Mouse (Mus musculus): Measurements from ENCODE around the gene Obp1b. TPM values are rescaled to one million over a fixed set of nuclear protein-coding genes. Genes with fewer than 3 reads are reported as not detected.
"Not testable (repeated sequence)": the region's sequence is repeated elsewhere in the genome, so short reads cannot be mapped to it uniquely, and the experiment has no call there.

Obp1b gene
- polyA plus RNA-seq (2014; fragmentation: Nextera tagmentation; extraction: Ambion mirVana) = not detected in 2 replicates

DNA sequence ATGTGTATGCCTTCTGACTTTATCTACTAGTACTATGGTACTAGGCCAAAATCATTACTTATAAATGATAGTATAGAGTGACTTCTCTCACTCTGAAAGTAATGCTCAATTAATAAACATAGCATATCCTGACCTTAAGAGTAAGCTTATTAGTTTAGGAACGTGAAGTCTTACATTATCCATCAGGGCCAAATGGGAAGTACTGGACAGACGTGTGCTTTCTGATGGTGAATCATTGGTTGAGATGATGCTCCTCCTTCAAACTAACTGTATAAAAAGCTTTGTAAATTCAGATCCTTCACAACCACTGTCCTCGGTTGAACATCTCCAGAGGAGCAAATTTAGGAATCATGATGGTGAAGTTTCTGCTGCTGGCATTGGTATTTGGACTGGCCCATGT, at the start of gene Obp1b:
Obp1b (plus strand) TSS at position 301 of the 400 bp plus-strand sequence.
- not testable (repeated sequence) for H3K36me3 ChIP-seq (replicated peaks; ENCODE audit: control insufficient read depth, insufficient read depth, low read depth, low read length); H3K4me1 ChIP-seq (ENCODE audit: control insufficient read depth, insufficient read depth, low read length); H3K9me3 ChIP-seq (replicated peaks; ENCODE audit: control insufficient read depth, low read length); ATAC-seq (replicated peaks; ENCODE audit: insufficient number of reproducible peaks, low FRiP score, low TSS enrichment, low read depth); H3K27me3 ChIP-seq (ENCODE audit: control insufficient read depth, insufficient read depth, low read length); H3K27ac ChIP-seq (replicated peaks; ENCODE audit: low read depth, low read length); DNase-seq (ENCODE audit: low spot score); H3K4me3 ChIP-seq (ENCODE audit: low read depth, low read length); H3K9ac ChIP-seq (replicated peaks; ENCODE audit: low read length); H3K4me2 ChIP-seq (ENCODE audit: low read depth, low read length)
- no CpG with 5 or more reads among the region's 3 CpGs for WGBS

DNA sequence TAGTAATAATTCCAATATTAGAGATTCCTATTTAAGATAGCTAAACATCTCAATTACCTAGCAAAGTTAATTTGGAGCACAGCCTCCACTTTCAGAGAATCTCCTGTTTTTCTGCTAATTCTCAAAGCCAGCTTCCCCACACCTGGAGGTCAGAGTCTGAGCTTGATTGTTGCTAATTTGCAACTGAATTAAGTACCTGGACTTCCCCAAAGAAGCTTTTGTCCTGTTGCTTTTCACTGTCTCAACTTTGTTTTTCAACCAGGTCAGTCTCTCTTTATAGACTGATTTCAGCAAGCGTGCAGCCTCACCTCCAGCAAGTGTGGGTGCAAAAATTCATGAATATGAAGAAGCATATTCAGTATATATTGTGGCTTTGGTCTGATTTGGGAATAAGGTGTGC, 15.6 kb downstream of the Obp1b start:
- not testable (repeated sequence) for H3K4me3 ChIP-seq (ENCODE audit: low read depth, low read length); H3K27me3 ChIP-seq (ENCODE audit: control insufficient read depth, insufficient read depth, low read length); ATAC-seq (replicated peaks; ENCODE audit: insufficient number of reproducible peaks, low FRiP score, low TSS enrichment, low read depth); H3K9me3 ChIP-seq (replicated peaks; ENCODE audit: control insufficient read depth, low read length); H3K36me3 ChIP-seq (replicated peaks; ENCODE audit: control insufficient read depth, insufficient read depth, low read depth, low read length); H3K4me2 ChIP-seq (ENCODE audit: low read depth, low read length); H3K9ac ChIP-seq (replicated peaks; ENCODE audit: low read length); DNase-seq (ENCODE audit: low spot score); H3K27ac ChIP-seq (replicated peaks; ENCODE audit: low read depth, low read length); H3K4me1 ChIP-seq (ENCODE audit: control insufficient read depth, insufficient read depth, low read length)
- WGBS = 64% methylated on average over 1 of the region's 1 CpGs

DNA sequence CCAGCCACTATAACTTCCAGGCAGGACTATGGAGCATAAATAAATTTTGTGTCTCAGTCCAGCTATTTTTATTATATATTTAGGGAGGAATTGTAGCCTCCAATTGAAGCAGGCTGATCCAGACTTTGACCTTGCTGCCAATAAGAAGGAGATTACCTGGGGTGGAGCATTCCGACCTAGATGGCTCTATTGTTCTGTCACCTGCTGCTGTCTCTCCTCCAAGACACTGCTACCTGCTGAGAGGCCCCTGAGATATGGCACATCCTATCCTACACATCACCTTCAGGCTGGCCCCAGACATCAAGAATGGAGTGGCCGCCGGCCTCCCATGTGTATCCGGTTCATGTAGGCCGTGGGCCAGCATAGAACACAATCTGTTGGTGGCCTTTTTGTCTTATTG, 16.3 kb downstream of the Obp1b start:
- DNase-seq (ENCODE audit: low spot score) = no peak
- Histone ChIP-seq H3K9me3 (replicated peaks; ENCODE audit: control insufficient read depth, low read length) (no peaks in the 10 kb centered on the region), H3K27me3 (ENCODE audit: control insufficient read depth, insufficient read depth, low read length) (no peaks in the 10 kb centered on the region), H3K27ac (replicated peaks; ENCODE audit: low read depth, low read length) (no peak overlapping the region), H3K4me3 (ENCODE audit: low read depth, low read length) (no peak overlapping the region), H3K4me1 (ENCODE audit: control insufficient read depth, insufficient read depth, low read length) (no peaks in the 10 kb centered on the region), H3K4me2 (ENCODE audit: low read depth, low read length) (no peak overlapping the region), H3K36me3 (replicated peaks; ENCODE audit: control insufficient read depth, insufficient read depth, low read depth, low read length) (no peaks in the 10 kb centered on the region), H3K9ac (replicated peaks; ENCODE audit: low read length) (no peak overlapping the region)
- WGBS = 96% methylated on average over 5 of the region's 5 CpGs
- ATAC-seq (replicated peaks; ENCODE audit: insufficient number of reproducible peaks, low FRiP score, low TSS enrichment, low read depth) = no peak

Other genes with a start within 250 kb of the Obp1b start
- not detected in 2 replicates for gene Obp1a, start 95.4 kb upstream of the Obp1b start, polyA plus RNA-seq (2014; fragmentation: Nextera tagmentation; extraction: Ambion mirVana)
- gene Gm5938, start 61.3 kb upstream of the Obp1b start, polyA plus RNA-seq (2014; fragmentation: Nextera tagmentation; extraction: Ambion mirVana) = not detected in 2 replicates
- not detected in 2 replicates for gene Gm14743, start 59.1 kb downstream of the Obp1b start, polyA plus RNA-seq (2014; fragmentation: Nextera tagmentation; extraction: Ambion mirVana)
- gene 4930480E11Rik, start 182.9 kb downstream of the Obp1b start, polyA plus RNA-seq (2014; fragmentation: Nextera tagmentation; extraction: Ambion mirVana) = not detected in 2 replicates